Mouse (Mus musculus): ENCODE measurements at regions not wholly inside any gene's neighbourhood (a gene's known extent, or its start where the extent isn't known, plus 50 kb on each side); places are given as distances from the start of the nearest gene placed in this dataset.

DNA sequence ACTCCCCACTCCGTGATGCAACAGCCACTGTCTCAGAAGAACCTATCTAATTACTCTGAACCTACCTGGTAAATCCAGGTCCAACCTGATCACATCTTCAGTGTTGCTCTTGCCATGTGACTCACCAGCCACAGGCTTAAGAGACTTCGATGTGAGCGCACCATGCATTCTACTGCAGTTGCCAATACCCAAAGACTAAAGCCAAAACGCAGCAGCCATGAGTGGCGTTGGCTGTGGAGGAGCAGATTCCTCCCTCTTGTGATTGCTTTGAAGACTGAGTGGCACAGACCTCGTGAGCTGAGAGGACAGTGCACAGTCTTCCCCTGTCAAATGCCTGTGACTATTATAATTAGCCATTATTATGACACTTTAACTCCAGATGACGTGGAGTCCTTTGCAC is 58.6 kb upstream of the Serbp1 start:
- TF ChIP-seq POLR2A (IDR thresholded peaks at IDR 0.05; ENCODE audit: low read depth, low read length): no peak
- TF ChIP-seq CTCF (IDR thresholded peaks at IDR 0.05; ENCODE audit: borderline replicate concordance, insufficient read depth, low read length): no peak

All from embryonic fibroblast, embryonic 13.5 days (primary cell).